Mouse (Mus musculus): ENCODE measurements around the gene Rps6ka2. TPM values are rescaled to one million over a fixed set of nuclear protein-coding genes. Genes with fewer than 3 reads are reported as not detected.
"Not testable (repeated sequence)": the region's sequence is repeated elsewhere in the genome, so short reads cannot be mapped to it uniquely, and the experiment has no call there.

The Rps6ka2 gene
- total RNA-seq, 1 experiment = 16.2 TPM

- H3K36me3 ChIP-seq (ENCODE audit: control insufficient read depth, insufficient read depth, low read length, poor library complexity, severe bottlenecking); DNase-seq (ENCODE audit: low read depth, low spot score); H3K27ac ChIP-seq (ENCODE audit: insufficient read depth, low read depth, low read length, poor library complexity, severe bottlenecking); in situ Hi-C loops (cut with MboI; ENCODE audit: low sequenced_read_pairs in 2 of 2, unreplicated experiment in 2 of 2); H3K4me1 ChIP-seq (ENCODE audit: control insufficient read depth in 2 of 2, insufficient read depth in 2 of 2, low read length in 2 of 2, poor library complexity in 1 of 2); H3K4me3 ChIP-seq (ENCODE audit: insufficient read depth in 1 of 2, low read depth in 1 of 2, low read length in 2 of 2, poor library complexity in 1 of 2, severe bottlenecking in 1 of 2); H3K9me3 ChIP-seq (ENCODE audit: control insufficient read depth, insufficient read depth, low read depth, low read length); H3K9ac ChIP-seq (ENCODE audit: insufficient read depth, low read depth, low read length, poor library complexity, severe bottlenecking): not testable (repeated sequence)
- peak; percentile 8; the same call in 1 of the 2 replicates for TF ChIP-seq ZC3H11A (IDR thresholded peaks at IDR 0.05; ENCODE audit: borderline replicate concordance, low read depth, low read length)
These were observed 136.6 kb downstream of the Rps6ka2 start for GRCm38 (mm10) chr17:7306278-7307196.

GRCm38 (mm10) chr17:7315693-7316382 is 145.9 kb downstream of the Rps6ka2 start:
- H3K9ac ChIP-seq (ENCODE audit: insufficient read depth, low read depth, low read length, poor library complexity, severe bottlenecking); H3K9me3 ChIP-seq (ENCODE audit: control insufficient read depth, insufficient read depth, low read depth, low read length); H3K4me1 ChIP-seq (ENCODE audit: control insufficient read depth in 2 of 2, insufficient read depth in 2 of 2, low read length in 2 of 2, poor library complexity in 1 of 2); H3K4me3 ChIP-seq (ENCODE audit: insufficient read depth in 1 of 2, low read depth in 1 of 2, low read length in 2 of 2, poor library complexity in 1 of 2, severe bottlenecking in 1 of 2); H3K27ac ChIP-seq (ENCODE audit: insufficient read depth, low read depth, low read length, poor library complexity, severe bottlenecking); DNase-seq (ENCODE audit: low read depth, low spot score); in situ Hi-C loops (cut with MboI; ENCODE audit: low sequenced_read_pairs in 2 of 2, unreplicated experiment in 2 of 2); H3K36me3 ChIP-seq (ENCODE audit: control insufficient read depth, insufficient read depth, low read length, poor library complexity, severe bottlenecking): not testable (repeated sequence)

GRCm38 (mm10) chr17:7319789-7320188 is 149.9 kb downstream of the Rps6ka2 start:
- in situ Hi-C loops (cut with MboI; ENCODE audit: low sequenced_read_pairs in 2 of 2, unreplicated experiment in 2 of 2) = not testable (repeated sequence)

GRCm38 (mm10) chr17:7324346-7324745 is 154.4 kb downstream of the Rps6ka2 start, which contains the start of gene Tcp10a:
Gene Tcp10a, plus strand, starts transcription at chr17:7324646.
- H3K27ac ChIP-seq (ENCODE audit: insufficient read depth, low read depth, low read length, poor library complexity, severe bottlenecking); H3K4me1 ChIP-seq (ENCODE audit: control insufficient read depth in 2 of 2, insufficient read depth in 2 of 2, low read length in 2 of 2, poor library complexity in 1 of 2); H3K9ac ChIP-seq (ENCODE audit: insufficient read depth, low read depth, low read length, poor library complexity, severe bottlenecking); DNase-seq (ENCODE audit: low read depth, low spot score); H3K36me3 ChIP-seq (ENCODE audit: control insufficient read depth, insufficient read depth, low read length, poor library complexity, severe bottlenecking); in situ Hi-C loops (cut with MboI; ENCODE audit: low sequenced_read_pairs in 2 of 2, unreplicated experiment in 2 of 2); H3K9me3 ChIP-seq (ENCODE audit: control insufficient read depth, insufficient read depth, low read depth, low read length); H3K4me3 ChIP-seq (ENCODE audit: insufficient read depth in 1 of 2, low read depth in 1 of 2, low read length in 2 of 2, poor library complexity in 1 of 2, severe bottlenecking in 1 of 2): not testable (repeated sequence)

More at GRCm38 (mm10) chr17:7319789-7320188, 149.9 kb downstream of the Rps6ka2 start:
- H3K9ac ChIP-seq (ENCODE audit: insufficient read depth, low read depth, low read length, poor library complexity, severe bottlenecking); H3K36me3 ChIP-seq (ENCODE audit: control insufficient read depth, insufficient read depth, low read length, poor library complexity, severe bottlenecking); DNase-seq (ENCODE audit: low read depth, low spot score); H3K9me3 ChIP-seq (ENCODE audit: control insufficient read depth, insufficient read depth, low read depth, low read length); H3K4me1 ChIP-seq (ENCODE audit: control insufficient read depth in 2 of 2, insufficient read depth in 2 of 2, low read length in 2 of 2, poor library complexity in 1 of 2); H3K4me3 ChIP-seq (ENCODE audit: insufficient read depth in 1 of 2, low read depth in 1 of 2, low read length in 2 of 2, poor library complexity in 1 of 2, severe bottlenecking in 1 of 2); H3K27ac ChIP-seq (ENCODE audit: insufficient read depth, low read depth, low read length, poor library complexity, severe bottlenecking): not testable (repeated sequence)

GRCm38 (mm10) chr17:7326415-7326814 is 156.5 kb downstream of the Rps6ka2 start:
- in situ Hi-C loops (cut with MboI; ENCODE audit: low sequenced_read_pairs in 2 of 2, unreplicated experiment in 2 of 2); DNase-seq (ENCODE audit: low read depth, low spot score); H3K27ac ChIP-seq (ENCODE audit: insufficient read depth, low read depth, low read length, poor library complexity, severe bottlenecking); H3K4me3 ChIP-seq (ENCODE audit: insufficient read depth in 1 of 2, low read depth in 1 of 2, low read length in 2 of 2, poor library complexity in 1 of 2, severe bottlenecking in 1 of 2); H3K9ac ChIP-seq (ENCODE audit: insufficient read depth, low read depth, low read length, poor library complexity, severe bottlenecking); H3K36me3 ChIP-seq (ENCODE audit: control insufficient read depth, insufficient read depth, low read length, poor library complexity, severe bottlenecking); H3K4me1 ChIP-seq (ENCODE audit: control insufficient read depth in 2 of 2, insufficient read depth in 2 of 2, low read length in 2 of 2, poor library complexity in 1 of 2); H3K9me3 ChIP-seq (ENCODE audit: control insufficient read depth, insufficient read depth, low read depth, low read length): not testable (repeated sequence)

- H3K9me3 ChIP-seq (ENCODE audit: control insufficient read depth, insufficient read depth, low read depth, low read length); H3K27ac ChIP-seq (ENCODE audit: insufficient read depth, low read depth, low read length, poor library complexity, severe bottlenecking); H3K4me1 ChIP-seq (ENCODE audit: control insufficient read depth in 2 of 2, insufficient read depth in 2 of 2, low read length in 2 of 2, poor library complexity in 1 of 2); in situ Hi-C loops (cut with MboI; ENCODE audit: low sequenced_read_pairs in 2 of 2, unreplicated experiment in 2 of 2); H3K4me3 ChIP-seq (ENCODE audit: insufficient read depth in 1 of 2, low read depth in 1 of 2, low read length in 2 of 2, poor library complexity in 1 of 2, severe bottlenecking in 1 of 2); H3K9ac ChIP-seq (ENCODE audit: insufficient read depth, low read depth, low read length, poor library complexity, severe bottlenecking); DNase-seq (ENCODE audit: low read depth, low spot score); H3K36me3 ChIP-seq (ENCODE audit: control insufficient read depth, insufficient read depth, low read length, poor library complexity, severe bottlenecking): not testable (repeated sequence)
These were observed 162.8 kb downstream of the Rps6ka2 start for GRCm38 (mm10) chr17:7332745-7333144.

- H3K9me3 ChIP-seq (ENCODE audit: control insufficient read depth, insufficient read depth, low read depth, low read length); DNase-seq (ENCODE audit: low read depth, low spot score); in situ Hi-C loops (cut with MboI; ENCODE audit: low sequenced_read_pairs in 2 of 2, unreplicated experiment in 2 of 2); H3K27ac ChIP-seq (ENCODE audit: insufficient read depth, low read depth, low read length, poor library complexity, severe bottlenecking); H3K4me1 ChIP-seq (ENCODE audit: control insufficient read depth in 2 of 2, insufficient read depth in 2 of 2, low read length in 2 of 2, poor library complexity in 1 of 2); H3K4me3 ChIP-seq (ENCODE audit: insufficient read depth in 1 of 2, low read depth in 1 of 2, low read length in 2 of 2, poor library complexity in 1 of 2, severe bottlenecking in 1 of 2); H3K9ac ChIP-seq (ENCODE audit: insufficient read depth, low read depth, low read length, poor library complexity, severe bottlenecking); H3K36me3 ChIP-seq (ENCODE audit: control insufficient read depth, insufficient read depth, low read length, poor library complexity, severe bottlenecking): not testable (repeated sequence)
These were observed 167.5 kb downstream of the Rps6ka2 start for GRCm38 (mm10) chr17:7337381-7337780.

- H3K27ac ChIP-seq (ENCODE audit: insufficient read depth, low read depth, low read length, poor library complexity, severe bottlenecking); H3K36me3 ChIP-seq (ENCODE audit: control insufficient read depth, insufficient read depth, low read length, poor library complexity, severe bottlenecking); DNase-seq (ENCODE audit: low read depth, low spot score); H3K9ac ChIP-seq (ENCODE audit: insufficient read depth, low read depth, low read length, poor library complexity, severe bottlenecking); in situ Hi-C loops (cut with MboI; ENCODE audit: low sequenced_read_pairs in 2 of 2, unreplicated experiment in 2 of 2); H3K4me3 ChIP-seq (ENCODE audit: insufficient read depth in 1 of 2, low read depth in 1 of 2, low read length in 2 of 2, poor library complexity in 1 of 2, severe bottlenecking in 1 of 2); H3K4me1 ChIP-seq (ENCODE audit: control insufficient read depth in 2 of 2, insufficient read depth in 2 of 2, low read length in 2 of 2, poor library complexity in 1 of 2); H3K9me3 ChIP-seq (ENCODE audit: control insufficient read depth, insufficient read depth, low read depth, low read length): not testable (repeated sequence)
These were observed 178.8 kb downstream of the Rps6ka2 start for GRCm38 (mm10) chr17:7348765-7349164.
